ENCODE assay signal across 7 mouse cellular contexts in the genomic region with DNA sequence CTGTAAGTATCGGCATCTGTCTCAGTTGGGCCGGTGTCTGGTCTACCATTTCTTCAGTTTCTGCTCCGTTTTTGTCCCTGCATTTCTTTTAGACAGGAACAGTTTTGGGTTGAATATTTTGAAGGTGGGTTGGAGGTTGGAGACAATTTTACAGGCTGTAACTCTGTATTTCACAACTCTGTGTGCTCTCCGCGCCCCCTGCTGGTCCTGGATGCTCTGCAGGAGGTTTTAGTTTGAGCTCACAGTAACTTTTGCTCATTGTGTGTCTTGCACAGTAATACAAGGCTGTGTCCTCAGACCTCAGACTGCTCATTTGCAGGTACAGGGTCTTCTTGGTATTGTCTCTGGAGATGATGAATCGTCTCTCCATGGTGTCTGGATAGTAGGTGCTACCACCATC. TPM values are rescaled to one million over a fixed set of nuclear protein-coding genes. Genes with fewer than 3 reads are reported as not detected.
A peak's percentile ranks its signal among the peaks of the same experiment; 100 is the strongest.
DNase-seq lines count a peak whose midpoint lies in the region; TF ChIP-seq lines count a peak whose summit lies in the region.

No protein-coding gene starts in this region.

- H3K4me3 ChIP-seq in ES-E14 (ENCODE audit: insufficient read depth in 1 of 2, low read depth in 1 of 2, low read length in 2 of 2, poor library complexity in 1 of 2, severe bottlenecking in 1 of 2): no peak overlapping the region

- DNase-seq in left cerebral cortex, postnatal 25 days (ENCODE audit: low spot score in 2 of 2): peak; percentile 1
- DNase-seq in left cerebral cortex, adult 11 months (ENCODE audit: low spot score): no peak
- DNase-seq in ES-E14 (ENCODE audit: low read depth, low spot score): peak; percentile 34
- peak; percentile 31 to 59 for DNase-seq in adrenal gland, postnatal 36 days
- DNase-seq in lung, postnatal 14 days: peak; percentile 15
- no peak for DNase-seq in MN1 (ENCODE audit: low spot score)
- DNase-seq in layer of hippocampus, adult 9-10 months (ENCODE audit: low spot score): no peak

- in situ Hi-C loops in ES-E14 (cut with MboI; ENCODE audit: low sequenced_read_pairs in 2 of 2, unreplicated experiment in 2 of 2): no loop called here

- intact Hi-C loops in left cerebral cortex, postnatal 25 days (cut with DNase I): loop anchor here (5.0 kb wide), 1 partner anchor 356 kb away; no protein-coding TSS in a partner anchor

- H3K27ac ChIP-seq in ES-E14 (ENCODE audit: insufficient read depth, low read depth, low read length, poor library complexity, severe bottlenecking): no peak overlapping the region

- H3K9ac ChIP-seq in ES-E14 (ENCODE audit: insufficient read depth, low read depth, low read length, poor library complexity, severe bottlenecking): no peak overlapping the region

- no peaks in the 10 kb centered on the region for H3K9me3 ChIP-seq in ES-E14 (ENCODE audit: control insufficient read depth, insufficient read depth, low read depth, low read length)

- no peaks in the 10 kb centered on the region for H3K36me3 ChIP-seq in ES-E14 (ENCODE audit: control insufficient read depth, insufficient read depth, low read length, poor library complexity, severe bottlenecking)

- no peaks in the 10 kb centered on the region for H3K4me1 ChIP-seq in ES-E14 (ENCODE audit: control insufficient read depth in 2 of 2, insufficient read depth in 2 of 2, low read length in 2 of 2, poor library complexity in 1 of 2)

TF ChIP-seq in ES-E14, 5 proteins besides CTCF, POLR2A, EP300 and RAD21:
- TF ChIP-seq ZNF384 (IDR thresholded peaks at IDR 0.05; ENCODE audit: low read depth, low read length) (no peak), ZC3H11A (IDR thresholded peaks at IDR 0.05; ENCODE audit: borderline replicate concordance, low read depth, low read length) (peak; percentile 35; the same call in 1 of the 2 replicates)

RNA-seq across cellular contexts. Expression of a gene that starts 34.5 kb away (rescaled TPM):
- not detected for total RNA-seq in left cerebral cortex, postnatal 25 days (2021)
- total RNA-seq in ES-E14 (2012; rRNA removed): not detected in 2 replicates
- not detected for total RNA-seq in adrenal gland, postnatal 36 days (2021)

Comparison
In these comparisons a context has a peak if more than half of its experiments do, and no peak if none do; other contexts are left out.
1. DNase-seq: peak in left cerebral cortex, postnatal 25 days (2 of 2), ES-E14 (single experiment), adrenal gland, postnatal 36 days (2 of 2) and lung, postnatal 14 days (single experiment); none in left cerebral cortex, adult 11 months (single experiment), MN1 (single experiment) and layer of hippocampus, adult 9-10 months (single experiment).